Mouse (Mus musculus) T-helper 2 cell (primary cell): ENCODE results near the gene 1700007K13Rik.

Source experiments
- in situ Hi-C: fragments of 300-600 bp; cut with MboI, MseI; formaldehyde crosslinking; loops from one replicate; pipeline ENCODE4 v1.15.1; 2025; ENCODE audit warnings: high pct_unique_total_duplicates

Gene 1700007K13Rik

GRCm38 (mm10) chr2:28470591-28470990, 4.5 kb upstream of the 1700007K13Rik start:
- in situ Hi-C loops: no loop called here

- in situ Hi-C loops: no loop called here
These were observed 3.3 kb upstream of the 1700007K13Rik start for GRCm38 (mm10) chr2:28469461-28469860.

GRCm38 (mm10) chr2:28468486-28469225, 2.5 kb upstream of the 1700007K13Rik start:
- in situ Hi-C loops: no loop called here

- in situ Hi-C loops: no loop called here
These were observed 1.8 kb upstream of the 1700007K13Rik start, which contains the start of gene Mrps2 for GRCm38 (mm10) chr2:28467860-28468485. Mrps2 (plus strand) TSS chr2:28468066.

- in situ Hi-C loops: no loop called here
These were observed 1.2 kb downstream of the 1700007K13Rik start for GRCm38 (mm10) chr2:28464919-28465318.

- in situ Hi-C loops: no loop called here
These were observed 2.2 kb downstream of the 1700007K13Rik start for GRCm38 (mm10) chr2:28463919-28464318.

- in situ Hi-C loops: no loop called here
These were observed 9.5 kb downstream of the 1700007K13Rik start for GRCm38 (mm10) chr2:28456616-28457015.

GRCm38 (mm10) chr2:28453539-28453938, 12.6 kb downstream of the 1700007K13Rik start:
- in situ Hi-C loops: no loop called here

- in situ Hi-C loops: no loop called here
These were observed 14.5 kb downstream of the 1700007K13Rik start for GRCm38 (mm10) chr2:28451663-28452062.

GRCm38 (mm10) chr2:28447315-28447670, 18.8 kb downstream of the 1700007K13Rik start:
- in situ Hi-C loops: no loop called here

- in situ Hi-C loops: no loop called here
These were observed 19.4 kb downstream of the 1700007K13Rik start, which contains the start of gene Ppp1r26 for GRCm38 (mm10) chr2:28446515-28447314. Ppp1r26 (plus strand) TSS chr2:28446800.

- in situ Hi-C loops: no loop called here
These were observed 20.0 kb downstream of the 1700007K13Rik start for GRCm38 (mm10) chr2:28446181-28446514.

- in situ Hi-C loops: no loop called here
These were observed 21.1 kb downstream of the 1700007K13Rik start for GRCm38 (mm10) chr2:28445082-28445481.

GRCm38 (mm10) chr2:28440842-28441241, 25.3 kb downstream of the 1700007K13Rik start:
- in situ Hi-C loops: no loop called here

- in situ Hi-C loops: no loop called here
These were observed 30.7 kb downstream of the 1700007K13Rik start for GRCm38 (mm10) chr2:28435401-28435800.

- in situ Hi-C loops: no loop called here
These were observed 32.6 kb downstream of the 1700007K13Rik start for GRCm38 (mm10) chr2:28433512-28433911.

- in situ Hi-C loops: no loop called here
These were observed 33.3 kb downstream of the 1700007K13Rik start for GRCm38 (mm10) chr2:28432811-28433210.

GRCm38 (mm10) chr2:28430846-28431245, 35.3 kb downstream of the 1700007K13Rik start:
- in situ Hi-C loops: no loop called here

GRCm38 (mm10) chr2:28427226-28427625, 38.9 kb downstream of the 1700007K13Rik start:
- in situ Hi-C loops: no loop called here

GRCm38 (mm10) chr2:28423167-28423566, 43.0 kb downstream of the 1700007K13Rik start:
- in situ Hi-C loops: loop anchor here (5.0 kb wide), 1 partner anchor 221 kb away; no protein-coding TSS in a partner anchor

GRCm38 (mm10) chr2:28419898-28420297, 46.2 kb downstream of the 1700007K13Rik start:
- in situ Hi-C loops: loop anchor here (5.0 kb wide), 1 partner anchor 218 kb away; no protein-coding TSS in a partner anchor

- in situ Hi-C loops: no loop called here
These were observed 48.1 kb downstream of the 1700007K13Rik start for GRCm38 (mm10) chr2:28418034-28418433.
